Mouse (Mus musculus) embryonic facial prominence, embryonic 14.5 days (tissue): ENCODE measurements around the gene Hoxa11. TPM values are rescaled to one million over a fixed set of nuclear protein-coding genes. Genes with fewer than 3 reads are reported as not detected.
A peak's percentile ranks its signal among the peaks of the same experiment; 100 is the strongest.

Experiments
- ATAC-seq: fragments of 200-750 bp; cut with Nextera tagmentation; 2 replicates; pipeline ENCODE4 v1.8.0; 2017; ENCODE audit warnings: low read depth, moderate number of reproducible peaks, moderate TSS enrichment
- DNase-seq: peaks from one replicate; pipeline ENCODE4 v3.0.0-alpha.2; 2015; ENCODE audit warnings: low spot score
- H3K27ac ChIP-seq: fragments of 300-500 bp; sonication (generic); replicated peaks from 2 replicates; pipeline ENCODE4 v1.5.1; 2014; ENCODE audit warnings: low read depth, mild to moderate bottlenecking, low read length, moderate library complexity
- H3K27me3 ChIP-seq: fragments of 300-500 bp; sonication (generic); replicated peaks from 2 replicates; pipeline ENCODE4 v1.6.1; 2014; ENCODE audit warnings: low read length; ENCODE audit not compliant: control insufficient read depth, insufficient read depth
- H3K36me3 ChIP-seq: fragments of 300-500 bp; sonication (generic); 2 replicates; pipeline ENCODE4 v1.6.1; 2014; ENCODE audit warnings: low read length, mixed read lengths; ENCODE audit not compliant: control insufficient read depth, insufficient read depth
- H3K4me1 ChIP-seq: fragments of 300-500 bp; sonication (generic); 2 replicates; pipeline ENCODE4 v1.6.1; 2014; ENCODE audit warnings: antibody characterized with exemption, low read length; ENCODE audit not compliant: control insufficient read depth, insufficient read depth
- H3K4me2 ChIP-seq: fragments of 300-500 bp; sonication (generic); 2 replicates; pipeline ENCODE4 v1.6.1; 2014; ENCODE audit warnings: low read depth, mild to moderate bottlenecking, low read length, moderate library complexity, mixed read lengths
- H3K4me3 ChIP-seq: fragments of 300-500 bp; sonication (generic); 2 replicates; pipeline ENCODE4 v1.5.1; 2014; ENCODE audit warnings: low read depth, mild to moderate bottlenecking, low read length
- H3K9ac ChIP-seq: fragments of 300-500 bp; sonication (generic); 2 replicates; pipeline ENCODE4 v1.6.1; 2014; ENCODE audit warnings: low read depth, mild to moderate bottlenecking, low read length, moderate library complexity, mixed read lengths
- H3K9me3 ChIP-seq: fragments of 300-500 bp; sonication (generic); 2 replicates; pipeline ENCODE4 v1.6.1; 2016; ENCODE audit warnings: low read length; ENCODE audit not compliant: control insufficient read depth
- WGBS: fragments of 180-500 bp; shearing (Covaris S2); extraction: QIAGEN DNeasy Blood & Tissue Kit; methylation state at CpG from one replicate; pipeline ENCODE4 v1.1.7; 2014; 5-methylcytosine and 5-hydroxymethylcytosine counted together
- polyA plus RNA-seq: library from polyadenylated mRNA; unstranded; fragments of >200 nt; fragmentation: Nextera tagmentation; extraction: Ambion mirVana; gene quantifications from 2 replicates; pipeline ENCODE4 v1.2.1, GENCODE M21; 2014

Gene Hoxa11
- polyA plus RNA-seq, 1 experiment from 2014 or later: not detected

- no peak for ATAC-seq
- H3K27me3 ChIP-seq: peaks cover 100% of the 10 kb centered on the region
- H3K27ac ChIP-seq: no peak overlapping the region
Observed at GRCm38 (mm10) chr6:52220003-52220864, 25.4 kb downstream of the Hoxa11 start.

GRCm38 (mm10) chr6:52219234-52219942, 26.2 kb downstream of the Hoxa11 start:
- no peak overlapping the region for H3K9ac ChIP-seq

More at GRCm38 (mm10) chr6:52220003-52220864, 25.4 kb downstream of the Hoxa11 start:
- Histone ChIP-seq H3K4me1 (peaks cover 10% of the 10 kb centered on the region; the same call in 1 of the 2 replicates), H3K9ac (no peak overlapping the region), H3K9me3 (no peaks in the 10 kb centered on the region), H3K4me2 (no peak overlapping the region), H3K4me3 (no peak overlapping the region; the same call in 1 of the 2 replicates), H3K36me3 (no peaks in the 10 kb centered on the region)
- no peak for DNase-seq
- WGBS: 19% methylated on average over 32 of the region's 32 CpGs

GRCm38 (mm10) chr6:52218643-52219215, 26.9 kb downstream of the Hoxa11 start:
- no peak overlapping the region for H3K4me3 ChIP-seq

More at GRCm38 (mm10) chr6:52219234-52219942, 26.2 kb downstream of the Hoxa11 start:
- H3K36me3 ChIP-seq: no peaks in the 10 kb centered on the region
- H3K27ac ChIP-seq: no peak overlapping the region
- peaks cover 10% of the 10 kb centered on the region; the same call in 1 of the 2 replicates for H3K4me1 ChIP-seq
- DNase-seq: no peak
- 29% methylated on average over 9 of the region's 9 CpGs for WGBS
- no peak overlapping the region for H3K4me2 ChIP-seq
- H3K9me3 ChIP-seq: no peaks in the 10 kb centered on the region
- H3K27me3 ChIP-seq: peaks cover 100% of the 10 kb centered on the region
- no peak overlapping the region for H3K4me3 ChIP-seq
- ATAC-seq: no peak

GRCm38 (mm10) chr6:52217895-52218642, 27.5 kb downstream of the Hoxa11 start:
- DNase-seq (no peak), ATAC-seq (no peak)
- peak overlapping the region; percentile 46; the same call in 1 of the 2 replicates for H3K4me2 ChIP-seq
- H3K9ac ChIP-seq: no peak overlapping the region
- no peaks in the 10 kb centered on the region for H3K9me3 ChIP-seq
- H3K27me3 ChIP-seq: peaks cover 100% of the 10 kb centered on the region
- H3K4me1 ChIP-seq: peaks cover 10% of the 10 kb centered on the region; the same call in 1 of the 2 replicates
- H3K27ac ChIP-seq: no peak overlapping the region
- 2% methylated on average over 23 of the region's 23 CpGs for WGBS
- no peaks in the 10 kb centered on the region for H3K36me3 ChIP-seq
- peak overlapping the region; percentile 29 for H3K4me3 ChIP-seq

More at GRCm38 (mm10) chr6:52218643-52219215, 26.9 kb downstream of the Hoxa11 start:
- Histone ChIP-seq H3K36me3 (no peaks in the 10 kb centered on the region), H3K27ac (no peak overlapping the region), H3K4me2 (no peak overlapping the region), H3K27me3 (peaks cover 100% of the 10 kb centered on the region), H3K9ac (no peak overlapping the region), H3K9me3 (no peaks in the 10 kb centered on the region), H3K4me1 (peaks cover 10% of the 10 kb centered on the region; the same call in 1 of the 2 replicates)
- no peak for DNase-seq
- no peak for ATAC-seq
- WGBS: 10% methylated on average over 14 of the region's 14 CpGs

GRCm38 (mm10) chr6:52217459-52217768, 28.2 kb downstream of the Hoxa11 start:
- Histone ChIP-seq H3K36me3 (no peaks in the 10 kb centered on the region), H3K27ac (no peak overlapping the region), H3K4me3 (peak overlapping the region; percentile 29), H3K9ac (no peak overlapping the region), H3K4me2 (peak overlapping the region; percentile 46), H3K9me3 (no peaks in the 10 kb centered on the region), H3K4me1 (peaks cover 10% of the 10 kb centered on the region; the same call in 1 of the 2 replicates), H3K27me3 (peaks cover 100% of the 10 kb centered on the region)
- 0% methylated on average over 15 of the region's 25 CpGs for WGBS
- ATAC-seq (no peak), DNase-seq (no peak)

- 0 out of 2 replicates have a peak overlapping the region, but pooled peaks have one; percentile 14 for H3K9ac ChIP-seq
- ATAC-seq (no peak), DNase-seq (no peak)
- no peak overlapping the region for H3K27ac ChIP-seq
- no peaks in the 10 kb centered on the region for H3K9me3 ChIP-seq
- peak overlapping the region; percentile 46 for H3K4me2 ChIP-seq
- no peaks in the 10 kb centered on the region for H3K36me3 ChIP-seq
- WGBS: 2% methylated on average over 44 of the region's 60 CpGs
- peaks cover 100% of the 10 kb centered on the region for H3K27me3 ChIP-seq
- peaks cover 9% of the 10 kb centered on the region; the same call in 1 of the 2 replicates for H3K4me1 ChIP-seq
- H3K4me3 ChIP-seq: peak overlapping the region; percentile 29
Observed at GRCm38 (mm10) chr6:52216691-52217458, 28.7 kb downstream of the Hoxa11 start.

- Histone ChIP-seq H3K36me3 (no peaks in the 10 kb centered on the region), H3K27me3 (peaks cover 100% of the 10 kb centered on the region), H3K27ac (no peak overlapping the region), H3K4me1 (peaks cover 7% of the 10 kb centered on the region; the same call in 1 of the 2 replicates), H3K9me3 (no peaks in the 10 kb centered on the region), H3K4me3 (0 out of 2 replicates have a peak overlapping the region, but pooled peaks have one; percentile 29), H3K4me2 (no peak overlapping the region), H3K9ac (no peak overlapping the region)
- 2% methylated on average over 30 of the region's 30 CpGs for WGBS
- DNase-seq (no peak), ATAC-seq (no peak)
Observed at GRCm38 (mm10) chr6:52215771-52216535, 29.7 kb downstream of the Hoxa11 start.
